Mouse (Mus musculus) ES-Bruce4 (cell line): ENCODE data around the gene Acd. TPM values are rescaled to one million over a fixed set of nuclear protein-coding genes. Genes with fewer than 3 reads are reported as not detected.

Experiments
- H3K27ac ChIP-seq: 2 replicates; pipeline ENCODE4 v1.5.1; 2012; ENCODE audit warnings: low read length, inconsistent platforms; ENCODE audit not compliant: insufficient read depth
- H3K27me3 ChIP-seq: 2 replicates; pipeline ENCODE4 v1.6.1; 2012; ENCODE audit warnings: mild to moderate bottlenecking, low read length, inconsistent platforms; ENCODE audit not compliant: control insufficient read depth, poor library complexity, insufficient read depth, severe bottlenecking
- H3K36me3 ChIP-seq: 2 replicates; pipeline ENCODE4 v1.6.1; 2012; ENCODE audit warnings: inconsistent platforms, mild to moderate bottlenecking, low read length, moderate library complexity; ENCODE audit not compliant: control insufficient read depth, poor library complexity, insufficient read depth, severe bottlenecking
- H3K4me1 ChIP-seq: one replicate; pipeline ENCODE4 v1.8.1; 2011; ENCODE audit warnings: low read length; ENCODE audit not compliant: control insufficient read depth, insufficient read depth
- H3K4me3 ChIP-seq: 2 replicates; pipeline ENCODE4 v1.5.1; 2011; ENCODE audit warnings: low read depth, mild to moderate bottlenecking, low read length
- H3K9ac ChIP-seq: 2 replicates; pipeline ENCODE4 v1.6.1; 2012; ENCODE audit warnings: low read depth, mild to moderate bottlenecking, inconsistent platforms; ENCODE audit not compliant: poor library complexity, severe bottlenecking
- H3K9me3 ChIP-seq: replicated peaks from 2 replicates; pipeline ENCODE4 v1.6.1; 2012; ENCODE audit warnings: mild to moderate bottlenecking, low read length, inconsistent platforms; ENCODE audit not compliant: control insufficient read depth, poor library complexity, insufficient read depth, severe bottlenecking
- CTCF ChIP-seq: IDR thresholded peaks from one replicate; pipeline ENCODE4 v1.8.1; 2011; ENCODE audit warnings: low read depth, low read length
- EP300 ChIP-seq: IDR thresholded peaks from 2 replicates; pipeline ENCODE4 v1.6.1; 2011; ENCODE audit warnings: low read depth, low read length; ENCODE audit not compliant: insufficient read depth
- POLR2A ChIP-seq: IDR thresholded peaks from one replicate; pipeline ENCODE4 v1.8.1; 2011; ENCODE audit warnings: low read length; ENCODE audit not compliant: insufficient read depth
- polyA plus RNA-seq: library from polyadenylated mRNA; stranded (reverse); fragments of >200 nt; gene quantifications from 2 replicates; pipeline ENCODE4 v1.2.4, GENCODE M21; 2011; ENCODE audit warnings: low read depth; ENCODE audit not compliant: missing spikeins, insufficient read depth, insufficient read length

Acd gene
- polyA plus RNA-seq, 1 experiment, result 30.1 TPM

DNA sequence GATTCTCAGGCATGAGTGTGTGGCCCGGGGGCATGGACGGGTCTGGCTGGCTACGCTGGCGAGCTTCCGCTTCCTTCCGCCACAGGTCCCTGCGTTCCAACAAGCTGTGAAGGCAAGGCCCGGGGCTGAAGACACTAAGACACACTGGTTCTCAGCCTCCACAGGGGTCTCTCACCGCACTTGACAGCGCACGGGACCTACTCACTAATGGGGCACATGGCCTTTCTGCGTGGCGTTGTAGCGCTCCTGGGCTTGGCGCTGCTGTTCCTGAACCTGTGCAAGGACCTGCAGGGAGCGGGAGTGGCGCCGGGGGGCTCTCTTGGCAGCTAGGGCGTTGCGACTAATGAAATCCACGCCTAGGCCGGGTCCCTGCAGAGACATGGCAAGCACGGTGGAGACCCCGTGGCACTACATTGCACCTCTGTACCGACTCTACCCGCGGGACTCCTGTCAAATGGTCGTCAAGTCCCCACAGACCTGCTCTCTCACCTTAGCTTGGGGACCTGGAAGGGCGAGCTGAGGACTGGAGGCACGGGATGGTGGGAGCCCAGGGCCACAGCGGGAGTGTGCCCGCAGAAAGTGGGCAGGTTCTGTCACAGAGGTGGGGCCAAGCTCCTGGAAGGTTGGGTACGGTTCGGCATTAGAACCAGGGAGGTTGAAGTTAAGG is 3.4 kb upstream of the Acd start:
- TF ChIP-seq EP300, result no peak
- TF ChIP-seq CTCF, result no peak
- TF ChIP-seq POLR2A, result no peak
- no peaks in the 10 kb centered on the region for H3K9me3 ChIP-seq
- H3K9ac ChIP-seq, result no peak overlapping the region
- H3K4me3 ChIP-seq, result no peak overlapping the region
- peaks cover 11% of the 10 kb centered on the region for H3K36me3 ChIP-seq
- H3K4me1 ChIP-seq, result no peaks in the 10 kb centered on the region
- H3K27me3 ChIP-seq, result no peaks in the 10 kb centered on the region
- H3K27ac ChIP-seq, result no peak overlapping the region

DNA sequence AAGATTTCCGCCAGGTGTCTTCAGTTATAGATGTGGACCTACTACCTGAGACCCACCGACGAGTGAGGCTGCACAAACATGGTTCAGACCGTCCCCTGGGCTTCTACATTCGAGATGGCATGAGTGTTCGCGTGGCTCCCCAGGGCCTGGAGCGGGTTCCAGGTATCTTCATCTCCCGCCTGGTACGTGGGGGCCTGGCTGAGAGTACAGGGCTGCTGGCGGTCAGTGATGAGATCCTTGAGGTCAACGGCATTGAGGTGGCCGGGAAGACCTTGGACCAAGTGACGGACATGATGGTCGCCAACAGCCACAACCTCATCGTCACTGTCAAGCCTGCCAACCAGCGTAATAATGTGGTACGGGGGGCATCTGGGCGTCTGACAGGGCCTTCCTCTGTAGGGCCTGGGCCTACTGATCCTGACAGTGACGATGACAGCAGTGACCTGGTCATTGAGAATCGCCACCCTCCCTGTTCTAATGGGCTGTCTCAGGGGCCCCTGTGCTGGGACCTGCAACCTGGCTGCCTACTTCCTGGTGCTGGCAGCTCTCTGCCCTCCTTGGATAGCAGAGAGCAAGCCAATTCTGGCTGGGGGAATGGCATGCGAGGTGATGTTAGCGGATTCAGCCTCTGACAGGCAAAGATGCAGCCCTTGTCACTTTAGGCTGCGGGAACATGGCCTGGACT is 2.0 kb upstream of the Acd start:
- Histone ChIP-seq H3K27me3 (no peaks in the 10 kb centered on the region), H3K27ac (no peak overlapping the region), H3K4me3 (no peak overlapping the region), H3K36me3 (peaks cover 17% of the 10 kb centered on the region), H3K9me3 (no peaks in the 10 kb centered on the region), H3K9ac (no peak overlapping the region), H3K4me1 (no peaks in the 10 kb centered on the region)
- TF ChIP-seq EP300, result no peak
- no peak for TF ChIP-seq CTCF
- TF ChIP-seq POLR2A, result no peak

DNA sequence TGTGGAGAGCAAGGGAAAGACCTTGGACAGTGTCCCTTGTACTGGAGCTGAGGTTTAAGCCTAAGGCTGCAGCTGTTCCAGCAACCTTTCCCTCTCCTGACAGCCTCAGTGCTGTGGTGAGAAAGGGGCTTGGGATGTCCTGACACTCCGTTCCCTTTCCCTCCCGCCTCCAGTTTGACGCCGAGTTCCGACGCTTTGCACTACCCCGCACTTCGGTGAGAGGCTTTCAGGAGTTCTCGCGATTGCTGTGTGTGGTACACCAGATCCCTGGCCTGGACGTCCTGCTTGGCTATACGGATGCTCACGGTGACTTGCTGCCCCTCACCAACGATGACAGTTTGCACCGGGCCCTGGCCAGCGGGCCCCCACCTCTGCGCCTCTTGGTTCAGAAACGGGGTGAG is 1.1 kb upstream of the Acd start:
- peak overlapping the region; percentile 65 for H3K4me3 ChIP-seq
- no peak overlapping the region for H3K27ac ChIP-seq
- H3K36me3 ChIP-seq, result peaks cover 17% of the 10 kb centered on the region
- H3K9me3 ChIP-seq, result no peaks in the 10 kb centered on the region
- peak overlapping the region; percentile 64 for H3K9ac ChIP-seq
- H3K27me3 ChIP-seq, result no peaks in the 10 kb centered on the region
- TF ChIP-seq CTCF (no peak), POLR2A (no peak), EP300 (no peak)
- H3K4me1 ChIP-seq, result no peaks in the 10 kb centered on the region

DNA sequence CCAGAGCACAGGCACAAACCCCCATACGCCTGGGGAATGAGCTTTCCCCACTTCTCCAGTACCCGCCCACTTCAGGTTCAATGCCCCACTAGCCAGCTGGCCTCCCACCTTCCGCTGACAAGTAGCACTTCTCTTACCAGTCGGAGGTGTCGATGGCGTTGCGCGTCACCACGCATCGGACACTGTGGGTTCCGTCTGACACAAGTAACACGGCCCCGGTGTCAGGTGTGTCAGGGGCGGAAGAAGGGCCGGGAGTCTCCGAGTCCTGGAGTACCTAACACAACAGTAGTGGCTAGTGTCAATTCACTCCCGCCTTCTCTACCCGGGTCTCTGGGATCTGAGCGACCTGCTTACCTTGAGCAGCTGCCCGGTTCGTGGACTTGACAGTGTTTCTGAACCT is 336 bp downstream of the Acd start:
- no peaks in the 10 kb centered on the region for H3K4me1 ChIP-seq
- no peaks in the 10 kb centered on the region for H3K9me3 ChIP-seq
- no peak overlapping the region for H3K27ac ChIP-seq
- peaks cover 17% of the 10 kb centered on the region for H3K36me3 ChIP-seq
- TF ChIP-seq POLR2A (no peak), CTCF (no peak), EP300 (no peak)
- H3K9ac ChIP-seq, result peak overlapping the region; percentile 64
- no peaks in the 10 kb centered on the region for H3K27me3 ChIP-seq
- peak overlapping the region; percentile 76 for H3K4me3 ChIP-seq

DNA sequence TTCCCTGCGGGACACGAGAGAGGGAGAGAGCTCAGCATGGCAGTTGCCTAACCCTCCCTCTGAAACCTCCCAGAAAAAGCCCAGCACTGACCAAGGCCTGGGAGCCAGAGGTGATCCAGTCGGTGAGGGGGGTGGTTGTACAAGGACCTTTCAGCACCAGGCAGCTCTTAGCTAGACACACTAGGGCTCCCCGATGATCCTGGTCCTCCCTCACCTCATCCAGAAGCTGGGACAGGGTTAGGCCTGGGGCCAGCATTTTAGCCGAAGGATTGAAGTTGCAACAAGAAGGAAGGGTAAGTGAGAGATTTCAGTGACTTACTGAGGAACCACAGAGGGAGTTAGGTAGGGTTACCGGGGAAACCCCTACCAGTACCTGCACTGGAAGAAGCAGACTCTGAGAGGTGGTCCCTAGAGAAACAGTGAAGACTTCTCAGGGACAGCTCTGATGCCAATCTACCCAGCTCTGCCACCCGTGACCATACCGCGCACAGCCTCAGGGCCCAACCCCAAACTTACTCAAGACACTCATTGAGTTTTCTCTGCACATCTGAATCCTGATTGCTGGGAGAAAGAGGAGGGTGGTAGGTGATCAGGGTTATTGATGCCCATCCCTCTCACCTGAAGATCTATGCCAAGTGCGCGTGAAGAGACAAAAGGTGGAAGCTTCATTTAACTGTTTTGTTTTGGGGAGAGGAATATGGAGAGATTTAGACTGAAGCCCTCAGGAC is 1.2 kb downstream of the Acd start:
- H3K36me3 ChIP-seq, result peaks cover 17% of the 10 kb centered on the region
- H3K27ac ChIP-seq, result no peak overlapping the region
- H3K9me3 ChIP-seq, result no peaks in the 10 kb centered on the region
- no peaks in the 10 kb centered on the region for H3K4me1 ChIP-seq
- H3K4me3 ChIP-seq, result no peak overlapping the region
- H3K9ac ChIP-seq, result peak overlapping the region; percentile 64; the same call in 1 of the 2 replicates
- no peak for TF ChIP-seq POLR2A
- no peak for TF ChIP-seq CTCF
- TF ChIP-seq EP300, result no peak
- no peaks in the 10 kb centered on the region for H3K27me3 ChIP-seq
